Mouse (Mus musculus): ENCODE results near the gene Arhgef26.

- TF ChIP-seq CTCF (IDR thresholded peaks at IDR 0.05; ENCODE audit: insufficient read depth, low read depth, low read length) (no peak), POLR2A (IDR thresholded peaks at IDR 0.05; ENCODE audit: insufficient read depth, low read depth, low read length) (no peak)
These were observed 108.1 kb downstream of the Arhgef26 start for GRCm38 (mm10) chr3:62446271-62446670.
